Mouse (Mus musculus) lung, postnatal 0 days (tissue): Measurements from ENCODE around the gene Herpud2. TPM values are rescaled to one million over a fixed set of nuclear protein-coding genes. Genes with fewer than 3 reads are reported as not detected.

Source experiments
- ATAC-seq: fragments of 200-750 bp; cut with Nextera tagmentation; 2 replicates; pipeline ENCODE4 v1.8.0; 2017; ENCODE audit warnings: moderate library complexity
- DNase-seq: peaks from one replicate; pipeline ENCODE4 v3.0.0-alpha.2; 2016; ENCODE audit warnings: low spot score
- H3K27ac ChIP-seq: fragments of 300-500 bp; sonication (generic); 2 replicates; pipeline ENCODE4 v1.5.1; 2014; ENCODE audit warnings: antibody characterized with exemption, mild to moderate bottlenecking, low read length, mixed read lengths
- H3K27me3 ChIP-seq: fragments of 300-500 bp; sonication (generic); replicated peaks from 2 replicates; pipeline ENCODE4 v1.6.1; 2014; ENCODE audit warnings: low read length, mixed read lengths; ENCODE audit not compliant: insufficient read depth
- H3K36me3 ChIP-seq: fragments of 300-500 bp; sonication (generic); 2 replicates; pipeline ENCODE4 v1.6.1; 2014; ENCODE audit warnings: low read length, mixed read lengths; ENCODE audit not compliant: insufficient read depth
- H3K4me1 ChIP-seq: fragments of 300-500 bp; sonication (generic); 2 replicates; pipeline ENCODE4 v1.6.1; 2014; ENCODE audit warnings: antibody characterized with exemption, low read depth, low read length, mixed read lengths; ENCODE audit not compliant: insufficient read depth
- H3K4me2 ChIP-seq: fragments of 300-500 bp; sonication (generic); replicated peaks from 2 replicates; pipeline ENCODE4 v1.6.1; 2014; ENCODE audit warnings: low read depth, mild to moderate bottlenecking, low read length, moderate library complexity, mixed read lengths
- H3K4me3 ChIP-seq: fragments of 300-500 bp; sonication (generic); 2 replicates; pipeline ENCODE4 v1.5.1; 2014; ENCODE audit warnings: low read depth, low read length
- H3K9ac ChIP-seq: fragments of 300-500 bp; sonication (generic); replicated peaks from 2 replicates; pipeline ENCODE4 v1.6.1; 2014; ENCODE audit warnings: low read depth, mild to moderate bottlenecking
- H3K9me3 ChIP-seq: fragments of 300-500 bp; sonication (generic); 2 replicates; pipeline ENCODE4 v1.6.1; 2016; ENCODE audit warnings: low read length, mixed read lengths
- CTCF ChIP-seq: IDR thresholded peaks from 2 replicates; pipeline ENCODE4 v1.5.1; 2016; ENCODE audit warnings: antibody characterized with exemption, mild to moderate bottlenecking
- EP300 ChIP-seq: IDR thresholded peaks from 2 replicates; pipeline ENCODE4 v1.6.1; 2016; ENCODE audit warnings: antibody characterized with exemption, mild to moderate bottlenecking, control low read depth
- WGBS: fragments of 180-500 bp; shearing (Covaris S2); extraction: QIAGEN DNeasy Blood & Tissue Kit; methylation state at CpG from one replicate; pipeline ENCODE4 v1.1.7; 2014; 5-methylcytosine and 5-hydroxymethylcytosine counted together
- polyA plus RNA-seq: library from polyadenylated mRNA; unstranded; fragments of >200 nt; fragmentation: Nextera tagmentation; extraction: Ambion mirVana; gene quantifications from 2 replicates; pipeline ENCODE4 v1.2.1, GENCODE M21; 2015

Herpud2 gene
- polyA plus RNA-seq, 1 experiment from 2014 or later: 36.2 TPM

GRCm38 (mm10) chr9:25058726-25059125 lies 92.9 kb downstream of the Herpud2 start:
- no peaks in the 10 kb centered on the region for H3K4me1 ChIP-seq
- no peak overlapping the region for H3K4me3 ChIP-seq
- no peak overlapping the region for H3K27ac ChIP-seq
- H3K4me2 ChIP-seq: no peak overlapping the region
- TF ChIP-seq EP300 (no peak), CTCF (no peak)
- ATAC-seq: no peak
- DNase-seq: no peak
- H3K27me3 ChIP-seq: no peaks in the 10 kb centered on the region
- no peaks in the 10 kb centered on the region for H3K36me3 ChIP-seq
- no peak overlapping the region for H3K9ac ChIP-seq
- WGBS: 36% methylated on average over 2 of the region's 3 CpGs
- H3K9me3 ChIP-seq: no peaks in the 10 kb centered on the region

Other genes with a start within 250 kb of the Herpud2 start
- not detected in 2 replicates for gene Gm10181, start 62.4 kb downstream of the Herpud2 start, polyA plus RNA-seq
- gene Sept7, start 100.6 kb upstream of the Herpud2 start, polyA plus RNA-seq: 237 and 274 TPM in 2 replicates